Mouse (Mus musculus): ENCODE data around the gene Grn. TPM values are rescaled to one million over a fixed set of nuclear protein-coding genes. Genes with fewer than 3 reads are reported as not detected.

Grn gene
- polyA plus RNA-seq, 1 experiment from 2014 or later = 192 TPM

DNA sequence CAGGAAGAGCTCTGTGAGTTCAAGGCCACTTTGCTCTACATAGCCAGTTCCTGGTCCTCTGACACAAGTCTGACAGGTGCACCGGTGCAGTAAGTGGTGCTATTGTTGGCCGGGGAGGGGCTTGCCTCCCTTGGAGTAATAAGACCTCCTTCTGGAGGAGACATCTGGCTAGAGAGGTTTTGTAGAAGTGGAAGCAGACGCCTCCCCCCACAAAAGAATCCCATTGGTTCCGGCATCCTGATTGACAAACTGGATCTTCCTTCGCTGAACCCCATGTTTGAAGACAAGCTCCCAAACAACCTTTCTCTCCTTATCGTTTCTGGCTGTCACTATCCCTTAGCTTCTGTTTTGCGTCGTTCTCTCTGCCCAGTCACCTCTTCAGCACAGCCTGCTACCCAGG is 18.2 kb downstream of the Grn start:
- H3K4me3 ChIP-seq = no peak overlapping the region
- no peak overlapping the region for H3K9ac ChIP-seq
- peaks cover 43% of the 10 kb centered on the region for H3K4me1 ChIP-seq
- peaks cover 7% of the 10 kb centered on the region; the same call in 1 of the 2 replicates for H3K36me3 ChIP-seq
- H3K4me2 ChIP-seq = 0 out of 2 replicates have a peak overlapping the region, but pooled peaks have one; percentile 2
- no peak for ATAC-seq (ENCODE audit: insufficient number of reproducible peaks, low FRiP score, low TSS enrichment, low read depth)
- H3K27ac ChIP-seq = no peak overlapping the region
- no peaks in the 10 kb centered on the region for H3K9me3 ChIP-seq
- 13% methylated on average over 8 of the region's 8 CpGs for WGBS
- H3K27me3 ChIP-seq = peaks cover 18% of the 10 kb centered on the region

DNA sequence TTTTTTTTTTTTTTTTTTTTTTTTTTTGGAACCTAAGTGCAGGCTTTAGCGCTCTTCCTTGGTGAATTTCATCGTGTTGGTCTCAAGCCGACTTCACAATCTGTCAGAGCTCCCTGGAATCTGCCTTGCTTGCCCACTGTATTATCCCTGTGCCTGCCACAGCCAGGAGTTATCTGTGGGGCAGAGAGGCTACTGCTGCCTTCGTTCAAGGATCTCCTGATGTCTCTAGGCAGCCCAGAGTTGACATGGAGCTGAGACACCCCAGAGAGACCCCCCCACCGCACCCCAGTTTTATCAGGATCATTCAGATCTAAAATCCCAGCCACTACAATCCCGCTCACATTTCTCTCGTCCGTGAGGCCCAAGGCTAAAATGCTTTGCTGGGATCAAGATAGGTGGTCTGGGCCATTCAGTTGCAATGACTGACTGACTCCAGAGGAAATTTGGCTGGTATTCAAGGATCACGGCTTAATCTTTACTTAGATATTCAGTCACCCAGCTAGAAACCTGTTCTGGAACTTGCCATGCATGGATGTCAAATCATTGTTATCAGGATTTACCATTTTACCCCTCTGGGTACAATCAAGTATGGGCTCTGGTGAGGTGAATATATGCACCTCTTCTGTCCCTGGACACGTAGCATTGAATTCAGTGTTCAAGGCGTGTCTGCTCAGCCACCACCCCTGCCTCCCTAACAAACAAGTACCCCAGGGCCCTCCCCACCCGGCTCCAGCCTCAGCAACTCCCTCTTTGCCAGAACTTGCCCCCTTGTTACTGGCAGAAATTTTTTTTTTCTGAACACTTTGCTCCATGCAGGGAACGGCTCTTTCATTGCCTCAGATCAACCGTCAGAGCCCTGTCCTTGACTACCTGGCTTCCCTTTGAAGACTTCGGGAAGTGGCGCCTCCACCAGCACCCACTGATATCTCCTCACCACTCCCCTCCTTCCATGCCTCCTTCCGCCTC is 19.2 kb downstream of the Grn start:
- Histone ChIP-seq H3K36me3 (no peaks in the 10 kb centered on the region), H3K27ac (no peak overlapping the region), H3K4me3 (no peak overlapping the region), H3K4me2 (no peak overlapping the region), H3K9me3 (no peaks in the 10 kb centered on the region), H3K4me1 (peaks cover 36% of the 10 kb centered on the region), H3K27me3 (peaks cover 25% of the 10 kb centered on the region), H3K9ac (no peak overlapping the region)
- no peak for ATAC-seq (ENCODE audit: insufficient number of reproducible peaks, low FRiP score, low TSS enrichment, low read depth)
- WGBS = 34% methylated on average over 17 of the region's 17 CpGs

DNA sequence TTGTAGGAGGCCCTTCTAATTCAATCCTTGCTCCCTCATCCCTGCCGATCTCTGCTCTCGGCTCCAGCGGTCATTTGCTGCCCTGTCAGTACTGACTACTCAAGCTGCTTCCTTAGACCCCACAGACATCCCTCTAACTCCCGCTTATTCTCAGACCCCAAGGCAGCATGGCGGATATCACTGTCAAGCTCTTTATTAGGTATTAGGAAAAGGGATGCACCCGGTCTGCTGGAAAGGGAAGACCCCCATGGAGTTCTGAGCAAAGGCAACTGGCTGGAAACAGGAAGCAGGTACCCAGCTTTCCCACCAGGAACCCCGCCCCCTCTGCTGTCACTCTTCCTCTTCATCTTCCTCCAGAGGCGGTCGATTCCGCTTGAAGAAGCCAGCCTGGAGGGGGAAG is 23.0 kb downstream of the Grn start:
- Histone ChIP-seq H3K27ac (no peak overlapping the region), H3K4me2 (no peak overlapping the region), H3K9ac (no peak overlapping the region), H3K36me3 (no peaks in the 10 kb centered on the region), H3K9me3 (no peaks in the 10 kb centered on the region), H3K4me3 (no peak overlapping the region), H3K27me3 (peaks cover 33% of the 10 kb centered on the region), H3K4me1 (peaks cover 27% of the 10 kb centered on the region)
- no peak for ATAC-seq (ENCODE audit: insufficient number of reproducible peaks, low FRiP score, low TSS enrichment, low read depth)
- 21% methylated on average over 10 of the region's 10 CpGs for WGBS

DNA sequence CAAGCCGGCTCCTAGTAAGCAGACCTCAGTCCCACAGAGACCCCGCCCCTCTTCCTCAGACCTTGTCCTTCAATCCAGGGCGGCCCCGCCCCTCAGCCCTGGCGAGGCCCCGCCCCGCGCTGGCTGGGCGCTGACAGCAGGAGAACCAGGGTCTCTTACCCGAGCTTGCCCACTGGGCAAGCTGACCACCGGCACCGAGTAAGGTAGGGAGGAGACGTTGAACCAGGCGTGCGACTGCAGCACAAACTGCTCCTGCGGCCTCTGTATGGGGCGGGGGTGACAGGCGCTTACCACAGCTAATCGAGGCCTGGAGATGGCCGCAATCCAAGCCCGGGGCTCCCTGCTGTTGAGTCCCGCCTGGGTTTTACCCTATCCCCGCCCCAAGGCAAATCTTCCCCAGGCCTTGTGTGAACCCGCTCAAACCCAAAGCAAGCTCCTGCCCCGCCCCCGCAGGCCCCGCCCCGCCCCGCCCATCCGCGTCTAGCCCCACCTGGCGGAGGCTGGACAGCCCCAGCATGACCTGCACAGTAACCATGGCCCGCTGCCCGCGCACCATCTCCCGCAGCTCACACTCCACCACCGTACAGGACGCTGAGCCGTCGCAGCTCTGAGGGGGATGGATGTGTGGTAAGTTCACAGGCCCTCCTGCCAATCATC is 25.8 kb downstream of the Grn start:
- under 1% methylated on average over 40 of the region's 40 CpGs for WGBS
- peak overlapping the region; percentile 52 for H3K4me3 ChIP-seq
- H3K9me3 ChIP-seq = no peaks in the 10 kb centered on the region
- ATAC-seq (ENCODE audit: insufficient number of reproducible peaks, low FRiP score, low TSS enrichment, low read depth) = peak; percentile 81
- peak overlapping the region; percentile 84 for H3K4me2 ChIP-seq
- peaks cover 21% of the 10 kb centered on the region for H3K4me1 ChIP-seq
- H3K9ac ChIP-seq = peak overlapping the region; percentile 26; the same call in 1 of the 2 replicates
- peaks cover 28% of the 10 kb centered on the region for H3K27me3 ChIP-seq
- H3K27ac ChIP-seq = no peak overlapping the region; the same call in 1 of the 2 replicates
- no peaks in the 10 kb centered on the region for H3K36me3 ChIP-seq

DNA sequence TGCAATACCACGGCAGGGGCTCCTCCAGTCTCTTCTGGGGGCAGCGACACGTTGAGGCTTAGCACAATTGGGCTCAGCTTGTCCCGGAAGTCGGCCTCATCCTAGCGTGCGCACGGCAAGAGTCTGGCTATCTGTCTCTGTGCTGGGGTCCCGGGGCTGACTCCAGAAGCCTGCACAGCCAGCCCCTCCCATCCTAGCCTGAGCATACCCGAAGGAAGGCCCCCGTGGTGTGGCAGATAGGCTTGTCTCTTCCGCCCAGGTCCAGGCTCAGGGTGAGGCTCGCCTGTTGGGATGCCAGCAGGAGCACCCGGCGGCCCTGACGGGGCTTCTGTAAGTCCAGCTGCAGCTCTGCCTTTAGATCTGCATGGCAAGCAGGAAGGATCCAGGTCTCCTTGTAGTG is 30.4 kb downstream of the Grn start:
- no peak overlapping the region for H3K4me2 ChIP-seq
- no peaks in the 10 kb centered on the region for H3K36me3 ChIP-seq
- no peak overlapping the region for H3K9ac ChIP-seq
- WGBS = 62% methylated on average over 16 of the region's 16 CpGs
- H3K4me1 ChIP-seq = peaks cover 16% of the 10 kb centered on the region
- no peak overlapping the region for H3K4me3 ChIP-seq
- no peak for ATAC-seq (ENCODE audit: insufficient number of reproducible peaks, low FRiP score, low TSS enrichment, low read depth)
- H3K27me3 ChIP-seq = peaks cover 16% of the 10 kb centered on the region; the same call in 1 of the 2 replicates
- no peak overlapping the region for H3K27ac ChIP-seq
- H3K9me3 ChIP-seq = no peaks in the 10 kb centered on the region

DNA sequence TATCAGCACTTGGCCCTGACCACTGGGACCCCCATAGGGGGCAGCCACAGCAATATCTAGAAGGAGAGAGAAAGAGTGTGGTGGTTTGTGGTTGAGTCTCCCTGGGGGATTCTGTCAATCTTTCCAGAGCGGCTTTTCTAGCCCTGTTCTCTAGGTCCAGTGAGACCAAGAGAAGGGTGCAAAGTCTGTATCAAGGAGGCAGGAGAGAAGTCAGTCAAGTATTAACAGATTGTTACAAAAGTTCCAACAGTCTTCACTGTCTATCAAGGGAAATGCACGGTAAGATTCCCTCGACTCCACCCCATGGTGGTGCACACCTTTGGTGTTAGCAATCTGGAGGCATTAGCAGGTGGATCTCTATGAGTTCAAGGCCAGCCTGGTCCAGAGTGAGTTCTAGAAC is 31.6 kb downstream of the Grn start:
- Histone ChIP-seq H3K9ac (no peak overlapping the region), H3K9me3 (no peaks in the 10 kb centered on the region), H3K4me3 (no peak overlapping the region), H3K27ac (no peak overlapping the region), H3K27me3 (peaks cover 16% of the 10 kb centered on the region; the same call in 1 of the 2 replicates), H3K4me1 (peaks cover 17% of the 10 kb centered on the region), H3K4me2 (no peak overlapping the region), H3K36me3 (no peaks in the 10 kb centered on the region)
- ATAC-seq (ENCODE audit: insufficient number of reproducible peaks, low FRiP score, low TSS enrichment, low read depth) = no peak
- WGBS = 74% methylated on average over 3 of the region's 3 CpGs

DNA sequence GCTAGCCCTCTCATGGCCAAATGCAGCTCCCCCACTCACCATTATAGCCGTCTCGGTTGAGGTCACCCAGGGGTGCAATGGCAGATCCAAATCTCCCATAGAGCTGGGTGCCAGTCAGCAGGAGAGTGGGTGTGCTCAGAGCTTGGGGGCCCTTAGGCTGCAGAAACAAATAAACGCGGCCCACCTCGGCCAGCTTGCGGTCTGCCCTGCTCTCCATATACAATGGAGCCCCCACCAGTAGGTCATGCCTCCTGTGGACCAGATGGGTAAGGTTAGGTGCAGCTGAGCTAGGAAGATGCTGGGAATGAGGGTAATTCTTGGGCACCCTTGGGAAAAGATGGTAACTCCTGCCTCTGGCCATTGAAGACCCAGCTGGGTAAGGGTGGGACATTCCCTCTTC is 34.8 kb downstream of the Grn start:
- Histone ChIP-seq H3K27ac (no peak overlapping the region), H3K4me2 (no peak overlapping the region), H3K27me3 (peaks cover 10% of the 10 kb centered on the region; the same call in 1 of the 2 replicates), H3K4me1 (peaks cover 25% of the 10 kb centered on the region), H3K4me3 (no peak overlapping the region), H3K9me3 (no peaks in the 10 kb centered on the region), H3K36me3 (no peaks in the 10 kb centered on the region), H3K9ac (no peak overlapping the region)
- 89% methylated on average over 6 of the region's 6 CpGs for WGBS
- no peak for ATAC-seq (ENCODE audit: insufficient number of reproducible peaks, low FRiP score, low TSS enrichment, low read depth)

DNA sequence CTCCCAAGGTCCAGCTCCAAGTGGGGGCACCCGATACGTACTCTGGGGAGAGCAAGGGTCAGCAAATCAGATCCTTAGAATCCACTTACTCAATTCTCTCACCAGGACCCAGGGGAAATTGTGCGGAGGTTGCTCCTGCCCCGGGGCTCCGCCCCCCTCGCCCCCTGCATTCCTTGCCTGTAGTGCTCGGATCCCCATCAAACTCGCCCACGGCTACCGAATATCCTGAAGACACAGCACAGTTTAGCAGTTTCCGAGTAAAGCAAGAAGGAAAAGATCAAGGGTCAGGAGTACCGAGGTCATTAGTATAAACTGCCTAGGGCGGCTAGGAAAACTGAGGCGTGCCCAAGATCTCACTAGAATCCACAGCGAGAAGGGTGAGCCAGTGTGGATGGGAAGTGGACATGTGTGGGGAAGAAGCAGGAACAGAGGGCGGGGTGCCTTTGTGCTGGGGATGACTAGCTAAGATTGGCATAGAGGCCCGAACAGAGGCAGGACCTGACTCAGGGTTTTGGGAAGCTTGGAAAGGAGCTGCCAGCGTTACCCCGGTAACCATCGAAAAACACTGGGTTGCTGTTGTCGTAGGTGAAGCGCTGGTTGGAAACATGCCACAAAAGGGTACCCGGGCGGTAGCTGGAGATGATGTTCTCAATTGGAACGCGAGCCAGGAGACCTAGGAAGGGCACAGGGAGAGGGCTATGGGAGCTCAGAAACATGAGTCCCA is 35.8 kb downstream of the Grn start:
- Histone ChIP-seq H3K36me3 (no peaks in the 10 kb centered on the region), H3K27ac (peak overlapping the region; percentile 87), H3K27me3 (0 out of 2 replicates have a peak, but pooled peaks cover 3% of the 10 kb centered on the region), H3K9ac (no peak overlapping the region), H3K4me1 (peaks cover 25% of the 10 kb centered on the region), H3K9me3 (no peaks in the 10 kb centered on the region), H3K4me2 (peak overlapping the region; percentile 19; the same call in 1 of the 2 replicates), H3K4me3 (0 out of 2 replicates have a peak overlapping the region, but pooled peaks have one; percentile 4)
- 19% methylated on average over 26 of the region's 26 CpGs for WGBS
- no peak for ATAC-seq (ENCODE audit: insufficient number of reproducible peaks, low FRiP score, low TSS enrichment, low read depth)

DNA sequence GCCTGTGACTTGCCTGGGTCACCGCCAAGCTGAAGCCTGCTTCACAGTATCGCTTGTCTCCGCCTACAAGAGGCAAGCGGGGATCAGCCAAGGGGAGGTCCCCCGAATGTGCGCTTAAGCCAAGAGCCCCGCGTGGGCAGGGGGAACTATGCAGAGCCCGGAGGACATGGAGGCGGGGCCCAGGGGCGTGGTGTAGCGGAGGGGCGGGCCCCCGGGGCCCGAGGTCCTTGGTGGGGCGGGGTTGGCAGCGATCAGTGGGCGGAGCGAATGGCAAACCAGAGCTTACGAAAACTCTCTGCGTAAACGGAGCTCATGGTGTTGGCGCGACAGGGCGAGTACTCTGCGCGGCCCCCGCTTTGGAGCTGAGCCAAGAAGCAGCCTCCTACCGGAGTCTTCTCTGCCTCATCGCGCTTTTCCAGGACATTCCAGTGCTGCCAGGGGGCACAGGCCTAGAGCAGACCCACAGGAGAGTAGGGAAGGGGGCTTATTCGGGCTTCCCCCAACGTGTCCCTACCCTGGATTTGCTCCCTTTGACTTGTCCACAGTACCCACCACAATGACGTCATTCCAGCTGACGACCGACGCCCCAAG is 37.0 kb downstream of the Grn start:
- no peaks in the 10 kb centered on the region for H3K27me3 ChIP-seq
- no peaks in the 10 kb centered on the region for H3K9me3 ChIP-seq
- H3K4me3 ChIP-seq = peak overlapping the region; percentile 49
- peak overlapping the region; percentile 51 for H3K9ac ChIP-seq
- peak overlapping the region; percentile 87 for H3K27ac ChIP-seq
- WGBS = under 1% methylated on average over 37 of the region's 37 CpGs
- peak overlapping the region; percentile 91 for H3K4me2 ChIP-seq
- H3K4me1 ChIP-seq = peaks cover 25% of the 10 kb centered on the region
- H3K36me3 ChIP-seq = no peaks in the 10 kb centered on the region
- peak; percentile 92 for ATAC-seq (ENCODE audit: insufficient number of reproducible peaks, low FRiP score, low TSS enrichment, low read depth)

DNA sequence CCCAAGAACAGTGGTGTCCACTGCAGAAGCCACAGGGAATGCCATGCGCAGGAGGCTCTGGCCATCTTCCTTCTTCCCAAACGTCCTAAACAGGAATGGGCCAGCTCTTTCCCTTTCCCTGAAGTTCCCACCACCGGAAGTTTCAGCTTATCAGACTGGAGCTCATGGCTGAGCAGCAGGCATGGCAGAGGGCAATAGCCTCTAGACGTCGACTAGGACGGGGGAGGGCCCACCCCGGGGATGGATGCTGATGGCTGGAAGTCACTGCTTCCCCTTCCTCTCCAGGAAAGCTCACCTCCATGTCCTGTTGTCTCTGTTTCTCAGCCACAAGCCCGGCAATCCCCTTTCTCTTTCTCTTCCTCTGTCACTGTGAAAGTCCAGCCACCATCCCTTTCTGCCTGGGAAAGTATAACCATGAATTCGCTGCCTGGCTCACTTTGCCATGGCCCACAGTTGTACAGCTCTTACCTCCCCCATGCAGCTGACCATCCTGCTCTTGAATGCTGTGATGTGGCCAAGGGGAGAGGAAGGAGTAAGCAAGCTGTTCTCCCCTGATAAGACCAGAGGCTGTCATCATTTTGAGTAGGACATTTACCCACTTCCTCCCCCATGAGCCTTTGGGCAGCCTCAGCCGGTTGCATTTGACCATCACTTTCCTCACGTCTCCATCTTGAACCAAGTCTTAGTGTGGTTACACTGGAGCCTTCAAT is 39.7 kb downstream of the Grn start, which contains the start of gene Itga2b:
TSS of gene Itga2b (minus strand) at position 475 of the 710 bp plus-strand sequence.
- Histone ChIP-seq H3K4me2 (no peak within 1 kb of the TSS), H3K9ac (no peak within 1 kb of the TSS), H3K27ac (no peak within 1 kb of the TSS), H3K36me3 (no peaks in the 10 kb centered on the region), H3K4me1 (peaks cover 25% of the 10 kb centered on the region), H3K9me3 (no peaks in the 10 kb centered on the region), H3K4me3 (no peak within 1 kb of the TSS), H3K27me3 (no peaks in the 10 kb centered on the region)
- 60% methylated on average over 11 of the region's 11 CpGs for WGBS
- ATAC-seq (ENCODE audit: insufficient number of reproducible peaks, low FRiP score, low TSS enrichment, low read depth) = no peak

DNA sequence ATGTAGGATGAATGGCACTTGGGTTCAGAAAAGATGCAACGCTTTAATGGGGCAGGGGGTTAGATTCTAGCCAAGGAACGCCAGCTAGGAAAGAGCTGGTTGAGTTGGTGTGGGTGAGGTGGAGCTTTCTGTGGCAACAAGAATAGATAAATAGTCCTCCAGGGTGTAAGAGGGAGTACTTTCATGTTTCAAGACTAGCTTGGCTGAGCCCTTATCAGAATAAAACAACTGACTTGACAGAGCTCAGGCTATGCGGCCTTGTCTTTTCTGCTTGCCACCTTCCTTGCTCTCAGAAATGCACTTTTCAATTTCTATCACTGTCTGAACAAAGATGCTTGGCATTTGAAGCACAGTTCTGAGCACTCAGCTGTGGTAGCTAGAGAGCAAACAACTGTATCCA is 44.9 kb downstream of the Grn start:
- 97% methylated on average over 3 of the region's 3 CpGs for WGBS
- H3K36me3 ChIP-seq = peaks cover 35% of the 10 kb centered on the region
- no peaks in the 10 kb centered on the region for H3K4me1 ChIP-seq

More for the DNA sequence above, 44.9 kb downstream of the Grn start:
- ATAC-seq (ENCODE audit: insufficient number of reproducible peaks, low FRiP score, low TSS enrichment, low read depth) = no peak
- Histone ChIP-seq H3K4me3 (no peak overlapping the region), H3K27me3 (no peaks in the 10 kb centered on the region), H3K27ac (no peak overlapping the region), H3K9me3 (no peaks in the 10 kb centered on the region), H3K9ac (no peak overlapping the region), H3K4me2 (no peak overlapping the region)
